Mouse (Mus musculus) embryonic facial prominence, embryonic 13.5 days (tissue): Measurements from ENCODE around the gene Adam25. TPM values are rescaled to one million over a fixed set of nuclear protein-coding genes. Genes with fewer than 3 reads are reported as not detected.
"Not testable (repeated sequence)": the region's sequence is repeated elsewhere in the genome, so short reads cannot be mapped to it uniquely, and the experiment has no call there.

Source experiments
- ATAC-seq: fragments of 200-750 bp; cut with Nextera tagmentation; 2 replicates; pipeline ENCODE4 v1.8.0; 2017; ENCODE audit warnings: low read depth; ENCODE audit not compliant: insufficient number of reproducible peaks, insufficient read depth, low FRiP score, low TSS enrichment
- H3K27ac ChIP-seq: fragments of 300-500 bp; sonication (generic); 2 replicates; pipeline ENCODE4 v1.5.1; 2015; ENCODE audit warnings: moderate library complexity, mild to moderate bottlenecking, inconsistent platforms
- H3K27me3 ChIP-seq: fragments of 300-500 bp; sonication (generic); 2 replicates; pipeline ENCODE4 v1.6.1; 2015; ENCODE audit warnings: mild to moderate bottlenecking, inconsistent platforms
- H3K36me3 ChIP-seq: fragments of 300-500 bp; sonication (generic); 2 replicates; pipeline ENCODE4 v1.6.1; 2015; ENCODE audit warnings: mild to moderate bottlenecking, inconsistent platforms
- H3K4me1 ChIP-seq: fragments of 300-500 bp; sonication (generic); 2 replicates; pipeline ENCODE4 v1.6.1; 2015; ENCODE audit warnings: inconsistent platforms
- H3K4me2 ChIP-seq: fragments of 300-500 bp; sonication (generic); 2 replicates; pipeline ENCODE4 v1.6.1; 2015; ENCODE audit warnings: moderate library complexity, mild to moderate bottlenecking, inconsistent platforms
- H3K4me3 ChIP-seq: fragments of 300-500 bp; sonication (generic); 2 replicates; pipeline ENCODE4 v1.5.1; 2015; ENCODE audit warnings: mild to moderate bottlenecking, inconsistent platforms
- H3K9ac ChIP-seq: fragments of 300-500 bp; sonication (generic); 2 replicates; pipeline ENCODE4 v1.6.1; 2015; ENCODE audit warnings: mild to moderate bottlenecking, inconsistent platforms
- H3K9me3 ChIP-seq: fragments of 300-500 bp; sonication (generic); 2 replicates; pipeline ENCODE4 v1.6.1; 2016; ENCODE audit warnings: inconsistent platforms
- WGBS: fragments of 180-500 bp; shearing (Covaris S2); methylation state at CpG from one replicate; pipeline ENCODE4 v1.1.7; 2015; ENCODE audit warnings: mixed read lengths; 5-methylcytosine and 5-hydroxymethylcytosine counted together
- polyA plus RNA-seq: library from polyadenylated mRNA; unstranded; fragments of >200 nt; fragmentation: Nextera tagmentation; extraction: Ambion mirVana; gene quantifications from 2 replicates; pipeline ENCODE4 v1.2.1, GENCODE M21; 2015

Adam25 gene
- not detected in 2 replicates for polyA plus RNA-seq

DNA sequence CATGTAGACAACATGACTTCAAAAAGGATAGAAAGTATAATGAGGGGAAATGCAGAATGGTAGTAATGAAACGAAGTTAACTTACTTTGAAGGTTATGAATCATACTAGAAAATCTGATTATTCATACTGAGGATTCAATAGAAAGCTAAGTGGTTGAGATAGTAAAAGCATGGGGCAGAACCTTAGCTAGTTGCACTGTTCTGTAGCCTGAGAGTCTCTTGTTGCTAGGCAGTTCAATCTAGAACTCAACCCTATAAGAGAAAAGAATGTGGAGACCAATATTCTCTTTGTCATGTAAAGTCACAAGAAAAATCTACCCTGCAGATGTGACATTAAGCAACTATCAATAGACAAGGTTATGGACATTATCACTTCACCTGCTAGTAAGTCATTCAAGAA is at the start of gene Adam25:
Gene Adam25 (plus strand): TSS at position 301 of the 400 bp plus-strand sequence.
- not testable (repeated sequence) for H3K9ac ChIP-seq, H3K4me1 ChIP-seq, H3K4me3 ChIP-seq, H3K9me3 ChIP-seq, H3K27me3 ChIP-seq, ATAC-seq, H3K4me2 ChIP-seq, H3K27ac ChIP-seq, H3K36me3 ChIP-seq
- WGBS, result 52% methylated on average over 1 of the region's 1 CpGs

DNA sequence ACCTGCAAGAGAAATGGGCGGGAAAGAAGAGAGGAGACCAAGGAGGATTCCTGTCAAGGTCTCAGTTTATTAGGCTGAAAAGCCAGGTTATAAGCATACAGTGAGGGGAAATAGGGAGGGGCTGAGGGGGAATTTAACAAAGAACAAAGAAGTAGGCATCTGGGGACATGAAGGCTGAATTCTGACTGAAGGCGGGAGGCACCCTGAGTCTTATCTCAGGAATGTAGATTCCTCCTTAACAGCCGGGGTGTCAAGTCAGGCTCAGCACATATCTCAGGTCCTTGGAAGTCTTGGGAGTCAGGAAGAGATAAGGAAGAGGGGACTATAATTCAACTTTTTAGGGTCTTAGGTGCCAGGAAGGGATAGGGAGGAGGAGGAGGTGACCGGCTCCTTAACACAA is 36.6 kb upstream of the Adam25 start:
- H3K9me3 ChIP-seq, ATAC-seq, H3K4me2 ChIP-seq, H3K9ac ChIP-seq, H3K4me3 ChIP-seq, H3K36me3 ChIP-seq, H3K4me1 ChIP-seq, H3K27me3 ChIP-seq, H3K27ac ChIP-seq: not testable (repeated sequence)
- 88% methylated on average over 4 of the region's 4 CpGs for WGBS

DNA sequence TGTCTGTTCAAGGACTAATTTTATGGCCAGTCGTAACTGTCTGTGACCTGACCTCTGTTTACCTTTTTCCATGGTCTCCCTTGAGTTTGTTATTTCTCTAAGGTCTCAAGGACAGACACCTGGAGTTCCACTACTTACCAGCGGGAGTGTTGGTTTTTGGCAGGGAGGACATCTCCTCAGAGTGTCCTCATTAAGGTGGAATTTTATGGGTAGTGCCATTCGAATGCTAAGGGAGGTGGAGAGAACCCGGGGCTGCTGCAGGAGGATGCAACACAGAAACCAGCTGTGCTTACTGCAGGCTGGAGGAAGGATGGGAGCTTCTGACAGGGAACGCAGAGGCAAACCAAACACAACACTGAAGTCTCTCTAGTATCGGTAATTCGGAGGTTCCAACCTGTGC is 36.0 kb upstream of the Adam25 start:
- H3K9ac ChIP-seq, result no peak overlapping the region
- no peak for ATAC-seq
- H3K27me3 ChIP-seq, result no peaks in the 10 kb centered on the region
- 81% methylated on average over 7 of the region's 7 CpGs for WGBS
- no peaks in the 10 kb centered on the region for H3K4me1 ChIP-seq
- H3K4me3 ChIP-seq, result no peak overlapping the region
- 0 out of 2 replicates have a peak, but pooled peaks cover 3% of the 10 kb centered on the region for H3K9me3 ChIP-seq
- no peak overlapping the region for H3K27ac ChIP-seq
- no peak overlapping the region for H3K4me2 ChIP-seq
- H3K36me3 ChIP-seq, result no peaks in the 10 kb centered on the region

DNA sequence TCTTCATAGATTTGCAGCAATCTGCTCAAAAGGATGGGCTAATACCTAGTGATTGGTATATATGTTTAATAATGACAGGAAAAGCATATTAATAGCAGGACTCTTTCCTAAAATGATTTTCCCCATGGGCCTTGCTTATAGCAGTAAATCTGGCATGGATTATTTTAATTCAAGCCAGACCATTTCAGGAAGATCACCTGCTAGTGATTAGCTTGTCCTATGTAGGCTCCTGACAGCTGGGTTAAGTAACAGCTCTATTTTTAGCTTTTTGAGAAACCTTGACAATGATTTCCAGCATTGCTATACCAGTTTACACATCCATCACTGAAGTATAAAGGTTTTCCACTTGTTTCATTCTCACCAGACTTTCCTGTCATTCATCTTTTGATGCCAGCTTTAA is 31.3 kb downstream of the Adam25 start:
- no peaks in the 10 kb centered on the region for H3K36me3 ChIP-seq
- no peaks in the 10 kb centered on the region for H3K4me1 ChIP-seq
- ATAC-seq, result no peak
- no peaks in the 10 kb centered on the region for H3K27me3 ChIP-seq
- H3K9ac ChIP-seq, result no peak overlapping the region
- H3K4me3 ChIP-seq, result no peak overlapping the region
- no peak overlapping the region for H3K27ac ChIP-seq
- H3K9me3 ChIP-seq, result no peaks in the 10 kb centered on the region
- H3K4me2 ChIP-seq, result no peak overlapping the region

DNA sequence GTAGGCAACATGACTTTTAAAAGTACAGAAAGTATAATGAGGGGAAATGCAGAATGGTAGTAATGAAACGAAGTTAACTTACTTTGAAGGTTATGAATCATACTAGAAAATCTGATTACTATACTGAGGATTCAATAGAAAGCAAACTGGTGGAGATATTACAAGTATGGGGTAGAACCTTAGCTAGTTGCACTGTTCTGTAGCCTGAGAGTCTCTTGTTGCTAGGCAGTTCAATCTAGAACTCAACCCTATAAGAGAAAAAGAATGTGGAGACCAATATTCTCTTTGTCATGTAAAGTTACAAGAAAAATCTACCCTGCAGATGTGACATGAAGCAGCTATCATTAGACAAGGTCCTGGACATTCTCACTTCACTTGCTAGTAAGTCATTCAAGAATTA is 41.0 kb downstream of the Adam25 start, which contains the start of gene Adam20:
Gene Adam20 (plus strand): TSS at position 301 of the 400 bp plus-strand sequence.
- not testable (repeated sequence) for H3K4me1 ChIP-seq, H3K9ac ChIP-seq, H3K27ac ChIP-seq, H3K36me3 ChIP-seq, ATAC-seq, H3K9me3 ChIP-seq, H3K4me3 ChIP-seq, H3K4me2 ChIP-seq, H3K27me3 ChIP-seq
- 75% methylated on average over 1 of the region's 1 CpGs for WGBS

DNA sequence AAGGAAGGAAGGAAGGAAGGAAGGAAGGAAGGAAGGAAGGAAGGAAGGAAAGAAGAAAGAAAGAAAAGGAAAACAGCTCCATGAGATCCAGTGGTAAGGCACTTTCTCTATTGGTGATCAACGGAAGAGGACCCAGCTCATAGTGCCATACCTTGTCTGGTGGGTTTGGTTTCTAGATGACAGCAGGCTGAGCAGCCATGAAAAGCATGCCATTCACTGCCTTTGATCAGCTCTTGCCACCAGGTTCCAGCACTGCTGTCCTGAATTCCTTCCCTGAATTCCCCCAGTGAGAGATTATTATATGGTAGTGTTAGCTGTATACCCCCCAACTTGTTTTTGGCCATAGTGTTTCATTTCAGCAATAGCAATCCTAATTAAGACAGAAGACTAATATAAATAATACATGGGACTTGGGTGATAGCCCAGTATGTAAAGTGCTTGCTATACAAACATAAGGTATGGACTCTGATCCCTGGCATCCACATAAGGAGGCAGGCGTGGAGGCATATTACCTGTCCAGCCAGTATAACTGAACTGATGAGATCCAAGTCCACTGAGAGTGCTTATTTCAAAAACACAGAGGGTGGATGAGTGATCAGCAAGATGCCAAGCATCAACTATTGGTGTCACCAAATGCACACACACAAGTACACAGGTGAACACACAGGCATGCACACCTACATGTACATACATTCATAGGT is 51.5 kb downstream of the Adam25 start:
- Histone ChIP-seq H3K27me3 (no peaks in the 10 kb centered on the region), H3K4me3 (no peak overlapping the region), H3K4me1 (no peaks in the 10 kb centered on the region), H3K27ac (no peak overlapping the region), H3K9me3 (no peaks in the 10 kb centered on the region), H3K9ac (no peak overlapping the region), H3K36me3 (no peaks in the 10 kb centered on the region), H3K4me2 (no peak overlapping the region)
- no peak for ATAC-seq
- WGBS, result 84% methylated on average over 2 of the region's 2 CpGs

Other genes starting within 250 kb of the Adam25 start
- gene Adam24, start 77.1 kb upstream of the Adam25 start, polyA plus RNA-seq, result not detected in 2 replicates
- gene Adam20, start 41.1 kb downstream of the Adam25 start, polyA plus RNA-seq, result not detected in 2 replicates
- gene Adam39, start 70.8 kb downstream of the Adam25 start, polyA plus RNA-seq, result not detected in 2 replicates